Mouse (Mus musculus) CH12.LX (cell line): ENCODE results near the gene Tex22.

Experiments used
- BHLHE40 ChIP-seq: IDR thresholded peaks from 2 replicates; pipeline ENCODE4 v1.6.1; 2011; ENCODE audit warnings: mild to moderate bottlenecking, low read depth, low read length, improper control_type of control experiment
- CTCF ChIP-seq, 2 experiments: IDR thresholded peaks in 1 of 2; conservative IDR thresholded peaks in 1 of 2; 2 replicates each; pipeline ENCODE4 v1.5.1; 2011 to 2012; ENCODE audit warnings: low read depth in 2 of 2, low read length in 2 of 2, improper control_type of control experiment in 1 of 2, inconsistent platforms in 1 of 2, mild to moderate bottlenecking in 1 of 2, moderate library complexity in 1 of 2
- E2F4 ChIP-seq: IDR thresholded peaks from 2 replicates; pipeline ENCODE4 v1.6.1; 2011; ENCODE audit warnings: low read depth, low read length, improper control_type of control experiment; ENCODE audit not compliant: insufficient replicate concordance
- ELF1 ChIP-seq: IDR thresholded peaks from 2 replicates; pipeline ENCODE4 v1.6.1; 2014; ENCODE audit warnings: low read depth, mild to moderate bottlenecking, inconsistent platforms, low read length, improper control_type of control experiment
- KAT2A ChIP-seq: IDR thresholded peaks from 2 replicates; pipeline ENCODE4 v1.6.1; 2012; ENCODE audit warnings: low read length, improper control_type of control experiment, inconsistent platforms; ENCODE audit not compliant: insufficient replicate concordance
- MAFK ChIP-seq: IDR thresholded peaks from 2 replicates; pipeline ENCODE4 v1.6.1; 2011; ENCODE audit warnings: low read length, improper control_type of control experiment; ENCODE audit not compliant: insufficient replicate concordance
- MXI1 ChIP-seq: IDR thresholded peaks from 2 replicates; pipeline ENCODE4 v1.6.1; 2011; ENCODE audit warnings: mild to moderate bottlenecking, low read depth, low read length, improper control_type of control experiment
- PAX5 ChIP-seq: IDR thresholded peaks from 2 replicates; pipeline ENCODE4 v1.6.1; 2012; ENCODE audit warnings: low read length, inconsistent platforms, mixed read lengths
- POLR2A ChIP-seq: IDR thresholded peaks from 2 replicates; pipeline ENCODE4 v1.6.1; 2011; ENCODE audit warnings: low read depth, mild to moderate bottlenecking, improper control_type of control experiment, low read length
- TBP ChIP-seq: conservative IDR thresholded peaks from 2 replicates; pipeline ENCODE4 v1.6.1; 2011; ENCODE audit warnings: low read depth, low read length, improper control_type of control experiment
- USF1 ChIP-seq: IDR thresholded peaks from 2 replicates; pipeline ENCODE4 v1.6.1; 2014; ENCODE audit warnings: low read depth, mild to moderate bottlenecking, inconsistent platforms, low read length, improper control_type of control experiment
- USF2 ChIP-seq: conservative IDR thresholded peaks from 2 replicates; pipeline ENCODE4 v1.6.1; 2011; ENCODE audit warnings: low read depth, low read length, improper control_type of control experiment
- ZC3H11A ChIP-seq: IDR thresholded peaks from 2 replicates; pipeline ENCODE4 v1.6.1; 2012; ENCODE audit warnings: low read depth, mild to moderate bottlenecking, inconsistent platforms, low read length, improper control_type of control experiment

- TF ChIP-seq MXI1: no peak
- TF ChIP-seq MAFK: no peak
- no peak for TF ChIP-seq E2F4
- TF ChIP-seq BHLHE40: no peak
- TF ChIP-seq PAX5: no peak
- TF ChIP-seq USF1: no peak
- no peak for TF ChIP-seq ELF1
- no peak for TF ChIP-seq TBP
- TF ChIP-seq KAT2A: no peak
- TF ChIP-seq CTCF (conservative IDR thresholded peaks at IDR 0.05 in 1 of 2, IDR thresholded peaks at IDR 0.05 in 1 of 2; ENCODE audit: low read depth in 2 of 2, low read length in 2 of 2): no peak
- no peak for TF ChIP-seq POLR2A
- no peak for TF ChIP-seq ZC3H11A
- no peak for TF ChIP-seq USF2
Measured at GRCm38 (mm10) chr12:113048103-113048502, 26.2 kb upstream of the Tex22 start.
